Mouse (Mus musculus): ENCODE data around the gene Stt3a. TPM values are rescaled to one million over a fixed set of nuclear protein-coding genes. Genes with fewer than 3 reads are reported as not detected.

Stt3a gene
- polyA plus RNA-seq, 1 experiment = 204 TPM

GRCm38 (mm10) chr9:36803926-36804325 is 36.4 kb upstream of the Stt3a start:
- Histone ChIP-seq H3K79me2 (ENCODE audit: control insufficient read depth, insufficient read depth) (no peaks in the 10 kb centered on the region), H3K27me3 (ENCODE audit: control insufficient read depth, insufficient read depth, insufficient read length) (no peaks in the 10 kb centered on the region), H3K4me3 (no peak overlapping the region), H3K4me2 (ENCODE audit: low read depth) (no peak overlapping the region), H3K36me3 (ENCODE audit: control insufficient read depth, insufficient read depth) (no peaks in the 10 kb centered on the region), H3ac (ENCODE audit: control insufficient read depth, insufficient read length) (no peak overlapping the region)
- TF ChIP-seq E2F4 (IDR thresholded peaks at IDR 0.05; ENCODE audit: insufficient read depth) = no peak
- no peak for TF ChIP-seq TCF3 (IDR thresholded peaks at IDR 0.05; ENCODE audit: insufficient read length, low read depth)
- no peak for TF ChIP-seq POLR2AphosphoS2 (IDR thresholded peaks at IDR 0.05; ENCODE audit: insufficient read length, low read depth)
- no peak for TF ChIP-seq REST (IDR thresholded peaks at IDR 0.05; ENCODE audit: insufficient read depth, insufficient read length)
- TF ChIP-seq MAX (IDR thresholded peaks at IDR 0.05; ENCODE audit: low read depth) = no peak
- TF ChIP-seq MYOG (IDR thresholded peaks at IDR 0.05; ENCODE audit: control insufficient read depth in 1 of 3, insufficient read depth in 1 of 3, insufficient read length in 2 of 3, low read depth in 2 of 3) = no peak
- no peak for TF ChIP-seq CEBPB (IDR thresholded peaks at IDR 0.05; ENCODE audit: insufficient read depth, poor library complexity, severe bottlenecking)
- no peak for TF ChIP-seq SRF (IDR thresholded peaks at IDR 0.05; ENCODE audit: control insufficient read depth, insufficient read length, low read depth)

DNA sequence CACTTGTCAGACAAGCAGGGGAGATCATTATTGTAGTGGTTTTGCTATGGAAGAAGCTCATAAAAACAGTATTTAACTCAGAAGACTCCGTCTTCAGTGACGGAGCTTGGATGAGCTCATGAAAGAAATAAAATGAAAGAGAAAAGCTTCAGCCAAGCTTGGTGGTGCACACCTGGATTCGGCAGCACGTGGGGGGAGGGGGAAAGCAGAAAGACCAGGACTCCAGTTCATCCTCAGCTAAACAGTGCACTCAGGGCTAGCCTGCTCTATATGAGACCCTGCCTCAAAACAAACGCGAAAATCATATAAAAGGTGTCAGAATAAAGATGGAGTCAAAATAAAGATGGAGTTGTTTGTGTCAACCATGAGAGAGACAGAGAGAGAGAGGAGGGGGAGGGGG is 35.9 kb upstream of the Stt3a start:
- Histone ChIP-seq H3ac (ENCODE audit: control insufficient read depth, insufficient read length) (no peak overlapping the region), H3K79me2 (ENCODE audit: control insufficient read depth, insufficient read depth) (no peaks in the 10 kb centered on the region), H3K4me3 (no peak overlapping the region), H3K27me3 (ENCODE audit: control insufficient read depth, insufficient read depth, insufficient read length) (no peaks in the 10 kb centered on the region), H3K4me2 (ENCODE audit: low read depth) (no peak overlapping the region), H3K36me3 (ENCODE audit: control insufficient read depth, insufficient read depth) (no peaks in the 10 kb centered on the region)
- TF ChIP-seq E2F4 (IDR thresholded peaks at IDR 0.05; ENCODE audit: insufficient read depth) (no peak), POLR2A (IDR thresholded peaks at IDR 0.05; ENCODE audit: insufficient read length, low read depth) (no peak), TCF12 (IDR thresholded peaks at IDR 0.05; ENCODE audit: insufficient read depth, poor library complexity, severe bottlenecking) (no peak), MAX (IDR thresholded peaks at IDR 0.05; ENCODE audit: low read depth) (no peak), REST (IDR thresholded peaks at IDR 0.05; ENCODE audit: insufficient read depth, insufficient read length) (no peak), CEBPB (IDR thresholded peaks at IDR 0.05; ENCODE audit: insufficient read depth, poor library complexity, severe bottlenecking) (no peak), MYOD1 (IDR thresholded peaks at IDR 0.05; ENCODE audit: control insufficient read depth in 1 of 3, insufficient read length in 2 of 3, low read depth in 2 of 3) (no peak), POLR2AphosphoS2 (IDR thresholded peaks at IDR 0.05; ENCODE audit: insufficient read length, low read depth) (no peak), USF1 (IDR thresholded peaks at IDR 0.05; ENCODE audit: low read depth) (no peak), TCF3 (IDR thresholded peaks at IDR 0.05; ENCODE audit: insufficient read length, low read depth) (no peak), MYOG (IDR thresholded peaks at IDR 0.05; ENCODE audit: control insufficient read depth in 1 of 3, insufficient read depth in 1 of 3, insufficient read length in 2 of 3, low read depth in 2 of 3) (no peak)

GRCm38 (mm10) chr9:36802951-36803350 is 35.5 kb upstream of the Stt3a start:
- no peak for TF ChIP-seq MAX (IDR thresholded peaks at IDR 0.05; ENCODE audit: low read depth)
- TF ChIP-seq TCF3 (IDR thresholded peaks at IDR 0.05; ENCODE audit: insufficient read length, low read depth) = no peak
- TF ChIP-seq POLR2AphosphoS2 (IDR thresholded peaks at IDR 0.05; ENCODE audit: insufficient read length, low read depth) = no peak
- no peak for TF ChIP-seq SRF (IDR thresholded peaks at IDR 0.05; ENCODE audit: control insufficient read depth, insufficient read length, low read depth)
- TF ChIP-seq POLR2A (IDR thresholded peaks at IDR 0.05; ENCODE audit: insufficient read length, low read depth) = no peak
- TF ChIP-seq TCF12 (IDR thresholded peaks at IDR 0.05; ENCODE audit: insufficient read depth, poor library complexity, severe bottlenecking) = no peak
- no peak for TF ChIP-seq USF1 (IDR thresholded peaks at IDR 0.05; ENCODE audit: low read depth)
- no peaks in the 10 kb centered on the region for H3K27me3 ChIP-seq (ENCODE audit: control insufficient read depth, insufficient read depth, insufficient read length)
- no peaks in the 10 kb centered on the region for H3K79me2 ChIP-seq (ENCODE audit: control insufficient read depth, insufficient read depth)
- no peaks in the 10 kb centered on the region for H3K36me3 ChIP-seq (ENCODE audit: control insufficient read depth, insufficient read depth)
- no peak overlapping the region for H3ac ChIP-seq (ENCODE audit: control insufficient read depth, insufficient read length)
- H3K4me2 ChIP-seq (ENCODE audit: low read depth) = no peak overlapping the region
- H3K4me3 ChIP-seq = no peak overlapping the region

DNA sequence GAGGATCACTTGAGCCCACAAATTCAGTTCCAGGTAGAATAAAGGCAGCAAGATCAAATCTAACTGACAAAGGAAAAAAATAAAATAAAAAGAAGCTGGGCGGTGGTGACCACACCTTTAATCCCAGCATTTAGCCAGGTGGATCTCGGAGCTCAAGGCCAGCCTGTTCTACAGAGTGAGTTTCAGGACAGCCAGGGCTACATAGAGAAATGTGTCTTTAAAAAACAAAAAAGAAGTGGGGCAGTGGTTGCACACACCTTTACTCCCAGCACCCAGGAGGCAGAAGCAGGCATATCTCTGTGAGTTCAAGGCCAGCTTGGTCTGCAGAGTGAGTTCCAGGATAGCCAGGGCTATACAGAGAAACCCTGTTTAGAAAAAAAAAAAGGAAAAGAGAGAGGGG is 34.5 kb upstream of the Stt3a start:
- Histone ChIP-seq H3K79me2 (ENCODE audit: control insufficient read depth, insufficient read depth) (no peaks in the 10 kb centered on the region), H3K4me3 (no peak overlapping the region), H3K4me2 (ENCODE audit: low read depth) (no peak overlapping the region), H3K36me3 (ENCODE audit: control insufficient read depth, insufficient read depth) (no peaks in the 10 kb centered on the region), H3K27me3 (ENCODE audit: control insufficient read depth, insufficient read depth, insufficient read length) (no peaks in the 10 kb centered on the region), H3ac (ENCODE audit: control insufficient read depth, insufficient read length) (no peak overlapping the region)
- TF ChIP-seq SRF (IDR thresholded peaks at IDR 0.05; ENCODE audit: control insufficient read depth, insufficient read length, low read depth) (no peak), TCF12 (IDR thresholded peaks at IDR 0.05; ENCODE audit: insufficient read depth, poor library complexity, severe bottlenecking) (no peak), CEBPB (IDR thresholded peaks at IDR 0.05; ENCODE audit: insufficient read depth, poor library complexity, severe bottlenecking) (no peak), TCF3 (IDR thresholded peaks at IDR 0.05; ENCODE audit: insufficient read length, low read depth) (no peak), POLR2A (IDR thresholded peaks at IDR 0.05; ENCODE audit: insufficient read length, low read depth) (no peak), MYOG (IDR thresholded peaks at IDR 0.05; ENCODE audit: control insufficient read depth in 1 of 3, insufficient read depth in 1 of 3, insufficient read length in 2 of 3, low read depth in 2 of 3) (no peak), MYOD1 (IDR thresholded peaks at IDR 0.05; ENCODE audit: control insufficient read depth in 1 of 3, insufficient read length in 2 of 3, low read depth in 2 of 3) (no peak), E2F4 (IDR thresholded peaks at IDR 0.05; ENCODE audit: insufficient read depth) (no peak), MAX (IDR thresholded peaks at IDR 0.05; ENCODE audit: low read depth) (no peak), USF1 (IDR thresholded peaks at IDR 0.05; ENCODE audit: low read depth) (no peak), POLR2AphosphoS2 (IDR thresholded peaks at IDR 0.05; ENCODE audit: insufficient read length, low read depth) (no peak), REST (IDR thresholded peaks at IDR 0.05; ENCODE audit: insufficient read depth, insufficient read length) (no peak)
